Mouse (Mus musculus): Measurements from ENCODE around the gene Hist1h2bn.

Gene Hist1h2bn

DNA sequence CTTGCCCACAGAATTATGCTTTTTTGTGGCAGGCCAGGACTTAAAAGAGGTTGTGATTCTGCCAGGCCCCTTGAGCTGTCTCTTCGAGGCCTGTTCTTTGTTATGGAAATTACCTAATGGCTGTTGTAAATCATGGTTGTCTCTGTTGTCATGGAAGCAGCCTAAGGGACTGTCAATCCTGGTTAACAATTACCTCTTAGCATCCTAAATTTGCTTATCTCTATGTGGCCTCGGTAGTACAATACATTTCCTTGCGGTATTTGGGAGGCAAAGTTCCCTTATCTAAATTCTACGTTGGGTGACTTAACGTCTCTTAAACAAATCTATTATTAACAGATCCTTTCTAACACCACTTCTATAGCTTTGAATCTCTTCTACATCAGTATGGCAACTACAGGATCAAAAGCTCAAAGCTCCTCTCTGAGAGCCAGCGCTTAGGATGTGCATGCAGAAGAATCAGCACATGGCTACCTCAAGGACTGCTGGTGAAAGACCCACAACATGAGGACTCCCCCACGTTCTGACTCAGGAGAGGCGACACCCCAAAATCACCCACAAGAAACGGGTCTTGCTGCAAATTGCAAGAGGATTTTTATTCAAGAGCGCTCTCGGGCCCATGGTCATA is 25.9 kb upstream of the Hist1h2bn start:
- DNase-seq (ENCODE audit: low spot score): no peak

DNA sequence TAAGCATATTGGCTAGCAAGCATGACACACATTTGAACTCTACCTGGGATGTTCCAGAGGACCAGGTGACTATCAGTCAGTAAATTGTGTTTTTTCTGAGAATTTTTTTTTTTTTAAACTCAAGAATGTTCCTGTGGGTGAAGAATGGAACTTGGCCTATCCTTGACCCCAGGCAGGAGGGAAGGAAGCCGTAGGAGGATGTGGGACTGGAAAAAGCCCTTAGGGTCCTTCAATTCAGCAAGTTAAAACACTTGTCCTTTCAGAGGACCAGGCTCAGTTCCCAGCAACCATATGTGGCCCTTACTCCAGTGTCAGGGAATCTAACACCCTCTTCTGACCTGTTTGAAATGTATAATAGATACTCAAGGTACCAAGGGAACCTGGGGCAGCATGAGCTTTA is 24.4 kb upstream of the Hist1h2bn start:
- no peak for DNase-seq (ENCODE audit: low spot score)

DNA sequence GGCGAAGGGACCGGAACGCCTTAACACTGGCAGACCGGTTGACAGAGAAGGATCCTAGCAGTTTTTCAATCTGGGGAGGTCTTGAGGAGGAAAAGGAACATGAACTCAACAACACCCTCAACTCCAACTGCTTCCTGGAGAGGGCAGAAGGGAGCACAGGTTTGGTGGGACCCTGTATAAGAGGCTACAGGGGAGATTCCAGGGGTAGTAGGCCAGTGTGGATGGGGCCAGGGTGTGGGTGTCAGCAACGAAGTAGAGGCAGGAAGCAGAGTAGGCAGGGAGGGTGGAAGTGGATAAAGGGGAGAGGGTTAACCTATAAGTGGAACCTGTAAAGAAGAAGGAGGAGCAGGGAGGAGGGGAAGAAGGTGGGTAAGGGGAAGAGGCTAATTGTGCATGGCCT is 20.5 kb upstream of the Hist1h2bn start:
- no peak for DNase-seq (ENCODE audit: low spot score)

DNA sequence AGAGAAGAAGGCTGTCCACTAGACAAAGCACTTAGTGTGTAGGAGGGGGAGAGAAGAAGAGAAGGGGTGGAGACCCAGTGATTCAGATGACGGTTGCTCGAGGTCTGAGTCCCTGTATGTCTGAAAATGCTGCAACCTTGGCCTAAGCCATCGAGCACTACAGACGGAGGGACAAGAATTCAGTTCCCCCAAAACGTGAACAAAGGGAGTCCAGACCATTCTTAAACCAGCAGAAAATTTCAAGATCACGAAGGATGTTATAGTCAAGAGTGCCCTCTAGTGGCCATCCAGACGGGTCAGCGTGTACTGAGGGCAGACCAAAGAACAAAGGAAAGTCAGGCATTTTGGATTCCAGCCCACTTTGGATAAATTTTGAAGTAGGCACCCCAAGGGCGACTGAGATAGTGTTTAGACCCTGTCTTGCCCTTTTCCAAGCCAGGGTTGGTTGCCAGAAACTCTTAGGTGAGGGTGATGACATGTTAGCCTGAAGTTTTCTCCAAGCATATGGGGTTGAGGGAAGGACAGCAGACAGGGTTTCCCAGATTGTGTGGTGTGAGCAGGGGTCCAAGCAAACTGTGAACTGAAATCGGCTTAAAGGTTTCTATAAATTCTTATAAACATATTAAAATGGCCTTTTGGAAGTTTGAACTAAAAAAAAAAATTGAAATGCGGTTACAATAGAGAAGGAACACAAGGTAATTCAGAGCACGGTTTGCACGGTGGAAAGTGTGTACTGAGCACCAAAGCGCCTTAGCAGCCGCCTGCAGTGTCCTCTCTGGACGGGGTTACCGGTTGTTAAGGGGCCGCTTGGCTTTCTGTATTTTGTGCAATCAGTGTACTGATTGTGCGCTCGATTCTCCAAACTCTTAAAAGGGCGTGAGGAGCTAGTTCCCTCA is 19.7 kb upstream of the Hist1h2bn start:
- peak; percentile 77 for DNase-seq (ENCODE audit: low spot score)

DNA sequence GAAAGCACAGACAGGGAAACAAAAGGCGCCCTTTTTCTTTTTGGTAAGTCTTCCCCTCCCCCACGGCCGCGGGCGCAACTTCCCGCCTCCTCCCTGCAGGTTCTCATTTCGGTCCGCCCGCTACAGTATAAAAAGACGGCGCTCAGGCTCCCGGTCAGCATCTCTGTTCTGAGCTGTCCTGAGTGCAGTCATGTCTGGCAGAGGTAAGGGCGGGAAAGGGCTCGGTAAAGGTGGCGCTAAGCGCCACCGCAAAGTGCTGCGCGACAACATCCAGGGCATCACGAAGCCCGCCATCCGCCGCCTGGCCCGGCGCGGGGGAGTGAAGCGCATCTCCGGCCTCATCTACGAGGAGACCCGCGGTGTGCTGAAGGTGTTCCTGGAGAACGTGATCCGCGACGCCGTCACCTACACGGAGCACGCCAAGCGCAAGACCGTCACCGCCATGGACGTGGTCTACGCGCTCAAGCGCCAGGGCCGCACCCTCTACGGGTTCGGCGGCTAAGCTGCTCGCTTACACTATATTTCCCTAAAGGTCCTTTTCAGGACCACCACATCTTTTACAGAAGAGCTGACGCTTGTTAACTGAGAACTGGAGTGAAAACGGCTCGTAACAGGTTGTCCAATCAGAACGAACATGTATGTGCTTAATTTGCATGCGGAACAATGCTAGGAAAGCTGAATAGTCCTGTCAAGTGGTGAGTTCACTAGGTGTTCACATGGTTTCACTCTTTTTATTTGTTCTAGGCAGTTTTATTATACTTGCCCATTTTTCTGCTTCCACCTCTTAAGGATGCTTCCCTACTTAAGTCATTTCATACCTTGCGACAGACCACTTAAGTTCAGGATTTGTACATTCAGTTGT is 18.8 kb upstream of the Hist1h2bn start, which contains the start of gene Hist1h4j:
Gene Hist1h4j (plus strand): TSS at position 159 of the 862 bp plus-strand sequence.
- peak; percentile 82 for DNase-seq (ENCODE audit: low spot score)

DNA sequence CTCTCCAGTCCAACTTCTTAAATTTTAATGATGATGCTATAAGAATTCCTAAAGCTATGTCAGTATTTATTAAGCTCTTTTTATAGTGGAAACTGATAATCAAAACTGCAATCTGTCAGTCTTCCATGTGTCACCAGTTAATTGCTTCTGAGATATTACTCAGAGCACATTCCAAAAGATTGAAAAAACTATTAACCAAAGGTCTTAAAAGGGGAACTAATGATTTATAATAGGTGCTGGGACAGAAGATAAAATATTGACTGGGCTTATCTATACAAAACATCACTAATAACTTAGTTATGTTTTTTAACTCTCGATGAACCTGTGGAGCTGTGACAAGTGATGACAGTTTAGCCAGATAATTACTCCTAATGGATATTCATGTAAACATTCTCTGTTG is 8.9 kb upstream of the Hist1h2bn start:
- DNase-seq (ENCODE audit: low spot score): no peak

DNA sequence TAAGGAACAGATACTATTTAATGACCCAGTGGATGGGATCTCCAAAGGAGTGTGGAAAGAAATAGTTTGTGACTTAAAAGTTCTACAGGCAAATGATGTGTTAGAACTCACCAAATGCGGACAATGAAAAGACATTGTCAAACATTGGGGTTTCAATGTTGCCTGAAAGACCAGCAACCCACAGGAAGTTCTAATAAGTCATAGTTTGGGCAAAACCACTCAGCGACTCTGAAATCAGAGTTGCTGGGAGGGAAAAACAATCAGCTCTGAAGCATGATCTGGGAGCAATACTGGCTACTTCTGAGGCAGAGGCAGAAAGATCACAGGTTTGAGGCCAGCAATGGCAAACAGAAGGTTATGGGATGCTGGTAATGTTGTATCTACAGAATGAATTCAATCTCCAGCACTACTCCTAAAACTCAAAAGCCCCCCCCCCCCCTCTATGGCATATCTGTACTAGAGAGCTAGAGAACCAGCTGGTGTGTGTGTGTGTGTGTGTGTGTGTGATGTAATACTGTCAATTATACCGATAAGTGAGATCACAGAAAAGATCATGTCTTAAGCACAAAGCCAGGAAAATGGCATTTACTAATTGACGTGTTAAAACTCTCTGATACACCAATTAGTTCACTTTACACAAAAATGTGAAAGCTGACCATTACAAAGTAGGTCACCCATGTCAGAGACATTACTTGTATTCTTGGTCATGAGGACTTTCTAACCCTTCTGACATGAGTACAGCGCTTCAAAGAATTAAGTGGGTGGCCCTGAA is 4.3 kb upstream of the Hist1h2bn start:
- DNase-seq (ENCODE audit: low spot score): no peak

DNA sequence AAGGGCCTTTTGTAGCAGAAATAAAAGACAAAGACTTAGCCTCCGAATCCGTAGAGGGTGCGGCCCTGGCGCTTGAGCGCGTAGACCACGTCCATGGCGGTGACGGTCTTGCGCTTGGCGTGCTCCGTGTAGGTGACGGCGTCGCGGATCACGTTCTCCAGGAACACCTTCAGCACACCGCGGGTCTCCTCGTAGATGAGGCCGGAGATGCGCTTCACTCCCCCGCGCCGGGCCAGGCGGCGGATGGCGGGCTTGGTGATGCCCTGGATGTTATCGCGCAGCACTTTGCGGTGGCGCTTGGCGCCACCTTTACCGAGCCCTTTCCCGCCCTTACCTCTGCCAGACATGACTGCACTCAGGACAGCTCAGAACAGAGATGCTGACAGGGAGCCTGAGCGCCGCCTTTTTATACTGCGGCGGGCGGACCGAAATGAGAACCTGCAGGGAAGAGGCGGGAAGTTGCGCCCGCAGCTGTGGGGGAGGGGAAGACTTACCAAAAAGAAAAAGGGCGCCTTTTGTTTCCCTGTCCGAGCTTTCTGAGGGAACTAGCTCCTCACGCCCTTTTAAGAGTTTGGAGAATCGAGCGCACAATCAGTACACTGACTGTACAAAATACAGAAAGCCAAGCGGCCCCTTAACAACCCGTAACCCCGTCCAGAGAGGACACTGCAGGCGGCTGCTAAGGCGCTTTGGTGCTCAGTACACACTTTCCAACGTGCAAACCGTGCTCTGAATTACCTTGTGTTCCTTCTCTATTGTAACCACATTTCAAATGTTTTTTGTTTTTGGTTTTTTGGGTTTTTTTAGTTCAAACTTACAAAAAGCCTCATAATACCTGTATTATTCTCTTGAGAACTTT is 3.5 kb upstream of the Hist1h2bn start, which contains the start of gene Hist1h4k:
Gene Hist1h4k (minus strand): TSS at position 347 of the 859 bp plus-strand sequence.
- DNase-seq (ENCODE audit: low spot score): peak; percentile 93

DNA sequence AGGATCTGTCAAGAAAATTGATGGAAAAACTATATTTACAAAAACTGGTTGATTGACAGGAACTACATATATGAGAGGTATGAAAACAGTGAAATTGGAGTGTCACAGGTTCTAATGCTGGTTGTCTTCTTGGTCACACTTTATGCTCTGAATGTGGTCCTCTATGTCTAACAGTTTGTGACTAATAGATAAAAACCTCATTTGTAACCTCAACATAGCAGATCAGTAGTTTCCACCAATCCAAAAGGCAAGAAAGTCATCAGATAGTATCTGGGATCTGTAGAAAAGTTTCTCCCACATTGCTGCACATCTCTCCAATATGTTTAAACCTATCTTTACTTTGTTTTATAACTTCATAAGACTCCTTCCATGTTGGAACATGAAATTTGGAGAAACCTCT is 2.5 kb upstream of the Hist1h2bn start:
- DNase-seq (ENCODE audit: low spot score): no peak

DNA sequence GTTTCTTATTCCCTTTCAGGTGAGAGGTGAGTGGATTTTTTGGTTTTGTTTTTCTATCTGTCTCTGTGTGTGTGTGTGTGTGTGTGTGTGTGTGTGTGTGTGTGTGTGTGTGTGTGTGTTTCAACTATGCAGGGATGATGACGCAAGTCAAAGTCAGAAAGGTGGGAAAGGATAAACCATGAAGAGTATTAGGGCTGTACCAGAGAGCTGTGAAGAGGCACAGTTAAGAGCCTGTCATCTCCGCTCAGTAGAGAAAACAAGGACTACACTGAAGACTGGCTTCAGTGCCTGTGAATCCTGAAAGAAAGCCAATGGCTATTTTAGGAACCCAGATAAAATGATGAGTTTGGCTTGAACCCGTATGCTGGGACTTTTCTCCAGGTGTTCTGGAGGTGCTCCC is 2.1 kb upstream of the Hist1h2bn start:
- no peak for DNase-seq (ENCODE audit: low spot score)

DNA sequence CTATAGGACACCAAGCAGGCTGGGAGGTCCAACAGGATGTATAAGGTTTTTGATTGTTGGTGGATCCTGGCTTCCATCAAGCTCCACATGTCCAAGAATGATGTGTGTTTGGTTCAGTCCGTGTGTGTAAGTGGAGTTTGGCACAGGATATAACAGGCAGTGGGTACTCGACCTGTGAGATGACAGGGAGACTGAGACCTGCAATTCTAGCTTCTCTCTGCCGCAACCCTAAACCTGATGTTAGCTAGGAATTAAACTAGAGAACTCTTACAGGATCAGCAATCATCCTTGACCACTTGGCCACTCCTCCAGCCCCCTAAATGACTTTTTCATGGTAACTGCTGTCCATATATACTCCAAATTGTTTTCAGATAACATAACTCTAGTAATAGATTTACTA is 1.6 kb upstream of the Hist1h2bn start:
- DNase-seq (ENCODE audit: low spot score): no peak

DNA sequence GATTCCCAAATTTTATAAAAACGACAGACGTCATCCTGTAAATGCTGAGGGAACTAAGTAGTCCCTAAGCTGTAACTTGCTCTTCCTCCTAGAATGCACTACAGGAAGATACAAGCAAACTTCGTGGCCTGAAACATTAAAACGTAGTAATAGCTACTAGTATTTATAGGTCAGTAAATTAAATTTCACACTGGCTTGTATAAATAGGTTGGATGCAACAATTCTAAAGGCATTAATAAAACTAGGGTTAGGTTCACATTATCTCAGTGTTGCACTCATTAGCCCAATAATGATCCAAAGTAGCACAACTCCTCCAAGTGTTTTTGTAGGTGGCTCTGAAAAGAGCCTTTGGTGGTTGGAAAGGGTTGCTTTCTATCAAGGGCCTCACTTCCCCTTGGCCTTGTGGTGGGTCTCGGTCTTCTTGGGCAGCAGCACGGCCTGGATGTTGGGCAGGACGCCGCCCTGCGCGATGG is 836 bp upstream of the Hist1h2bn start:
- no peak for DNase-seq (ENCODE audit: low spot score)

DNA sequence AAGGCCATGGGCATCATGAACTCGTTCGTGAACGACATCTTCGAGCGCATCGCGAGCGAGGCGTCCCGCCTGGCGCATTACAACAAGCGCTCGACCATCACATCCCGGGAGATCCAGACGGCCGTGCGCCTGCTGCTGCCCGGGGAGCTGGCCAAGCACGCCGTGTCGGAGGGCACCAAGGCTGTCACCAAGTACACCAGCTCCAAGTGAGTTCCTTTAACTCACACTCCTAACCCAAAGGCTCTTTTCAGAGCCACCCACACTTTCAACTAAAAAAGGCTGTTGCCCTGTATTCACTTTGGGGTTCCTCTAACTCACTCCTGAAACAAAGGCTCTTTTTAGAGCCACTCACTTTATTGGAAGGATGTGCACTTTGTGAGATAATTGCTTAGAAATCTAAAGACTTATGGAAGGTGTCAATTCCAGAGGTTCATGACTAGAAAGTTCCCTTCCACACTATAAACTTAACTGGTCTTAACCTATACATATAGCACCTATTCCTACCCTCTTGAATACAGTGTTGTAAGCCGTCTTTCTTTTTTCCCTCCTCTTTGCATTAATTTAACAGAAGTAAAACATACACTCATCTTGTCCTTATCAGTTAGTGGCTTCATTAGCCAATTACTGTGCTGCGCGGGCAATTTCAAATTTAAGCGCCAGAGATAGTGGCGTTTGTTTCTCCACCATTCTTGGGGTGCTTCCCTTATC is 525 bp downstream of the Hist1h2bn start:
- peak; percentile 19 for DNase-seq (ENCODE audit: low spot score)

DNA sequence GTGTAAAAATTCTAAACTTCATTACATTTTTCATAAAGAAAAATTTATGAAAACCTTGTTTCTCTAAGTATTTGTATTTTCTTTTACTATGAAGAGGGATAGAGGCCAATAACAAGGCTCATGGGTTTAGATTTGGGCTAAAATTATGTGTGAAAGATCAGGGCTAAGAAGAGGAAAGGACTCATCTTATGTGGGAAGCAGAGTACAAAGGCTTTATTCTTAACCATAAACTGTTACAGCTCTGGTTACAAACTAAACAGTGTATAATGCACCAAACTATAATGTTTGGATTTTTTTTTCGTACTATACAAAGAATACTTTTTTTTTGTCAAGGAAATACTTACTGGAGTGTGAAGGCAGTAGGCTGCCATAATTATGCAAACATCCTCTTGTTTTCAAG is 1.8 kb downstream of the Hist1h2bn start:
- DNase-seq (ENCODE audit: low spot score): no peak

DNA sequence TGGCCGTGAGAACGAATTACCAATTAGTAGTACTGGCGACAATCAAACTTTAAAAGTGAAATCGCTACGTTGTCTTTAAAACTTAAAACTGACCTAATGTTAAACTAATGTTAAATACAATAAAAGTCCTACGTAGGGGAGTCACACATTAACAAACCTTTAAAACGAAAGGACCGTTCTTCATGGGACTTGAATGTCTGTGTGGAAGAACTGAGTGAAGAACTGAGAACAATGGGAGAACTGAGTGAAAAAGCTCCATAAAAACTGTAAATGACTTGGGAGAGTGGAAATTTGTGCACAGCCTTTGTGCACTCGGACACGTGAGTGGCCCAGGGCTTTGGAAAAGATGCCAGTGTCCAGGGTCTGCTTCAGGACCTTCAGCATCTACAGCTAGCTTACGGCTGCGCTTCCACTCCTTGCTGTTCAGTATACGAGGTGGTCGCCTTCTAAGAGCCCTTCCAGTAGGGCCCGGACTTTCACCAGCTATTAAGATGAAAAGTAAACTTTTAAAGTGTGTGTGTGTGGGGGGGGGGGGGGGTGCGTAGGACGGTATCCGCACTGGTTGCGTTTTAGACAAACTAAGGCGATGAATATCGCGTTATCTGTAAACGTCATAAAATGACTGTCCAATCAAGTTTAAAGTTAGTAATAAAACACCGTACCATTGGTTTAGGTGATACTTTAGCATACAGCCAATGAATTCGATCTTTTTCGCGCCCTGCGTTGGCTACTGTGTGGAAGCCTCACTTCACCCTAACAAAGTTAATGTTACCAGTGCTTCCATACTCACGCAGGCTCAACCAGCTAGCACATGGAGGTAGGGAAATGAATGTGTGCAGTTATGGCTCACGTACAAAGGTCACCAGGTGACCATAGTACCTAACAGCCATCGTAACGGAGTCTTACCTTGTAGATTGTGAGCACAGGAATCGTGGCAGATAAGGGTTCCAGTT is 25.2 kb downstream of the Hist1h2bn start:
- peak; percentile 69 for DNase-seq (ENCODE audit: low spot score)

DNA sequence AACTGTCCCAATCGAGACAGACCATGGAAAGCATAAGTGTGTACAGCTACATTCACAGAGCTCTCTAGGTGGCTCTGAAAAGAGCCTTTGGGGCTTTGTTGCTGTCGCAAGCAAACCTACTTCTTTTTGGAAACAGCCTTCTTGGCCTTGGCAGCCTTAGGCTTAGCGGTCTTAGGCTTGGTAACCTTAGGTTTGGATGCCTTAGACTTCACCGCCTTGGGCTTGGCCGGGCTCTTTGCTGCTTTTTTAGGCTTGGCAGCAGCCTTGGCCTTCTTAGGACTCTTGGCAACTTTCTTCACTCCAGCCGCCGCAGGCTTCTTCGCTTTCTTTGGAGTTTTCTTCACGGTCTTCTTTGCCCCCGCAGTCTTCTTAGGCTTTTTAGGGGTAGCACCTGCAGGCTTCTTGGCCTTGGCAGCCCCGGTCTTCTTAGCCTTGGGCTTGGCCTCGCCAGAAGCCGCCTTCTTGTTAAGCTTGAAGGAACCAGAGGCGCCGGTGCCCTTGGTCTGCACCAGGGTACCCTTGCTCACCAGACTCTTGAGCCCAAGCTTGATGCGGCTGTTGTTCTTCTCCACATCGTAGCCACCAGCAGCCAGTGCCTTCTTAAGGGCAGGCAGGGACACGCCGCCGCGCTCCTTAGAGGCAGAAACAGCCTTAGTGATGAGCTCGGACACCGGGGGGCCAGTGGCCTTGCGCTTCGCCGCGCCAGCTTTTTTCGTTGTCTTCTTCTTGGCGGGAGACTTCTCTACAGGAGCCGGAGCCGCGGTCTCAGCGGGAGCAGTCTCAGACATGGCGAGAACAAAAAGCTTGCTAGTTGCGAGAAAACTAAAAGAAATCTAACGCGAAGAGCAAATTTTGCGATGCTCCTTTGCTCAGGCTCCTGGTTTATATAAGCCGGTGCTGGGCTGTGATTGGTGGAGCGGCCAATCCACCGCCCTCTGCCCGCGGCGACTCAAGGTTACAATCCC is 26.1 kb downstream of the Hist1h2bn start, which contains the start of gene Hist1h1b:
Gene Hist1h1b (minus strand): TSS at position 859 of the 965 bp plus-strand sequence.
- peak; percentile 73 for DNase-seq (ENCODE audit: low spot score)

DNA sequence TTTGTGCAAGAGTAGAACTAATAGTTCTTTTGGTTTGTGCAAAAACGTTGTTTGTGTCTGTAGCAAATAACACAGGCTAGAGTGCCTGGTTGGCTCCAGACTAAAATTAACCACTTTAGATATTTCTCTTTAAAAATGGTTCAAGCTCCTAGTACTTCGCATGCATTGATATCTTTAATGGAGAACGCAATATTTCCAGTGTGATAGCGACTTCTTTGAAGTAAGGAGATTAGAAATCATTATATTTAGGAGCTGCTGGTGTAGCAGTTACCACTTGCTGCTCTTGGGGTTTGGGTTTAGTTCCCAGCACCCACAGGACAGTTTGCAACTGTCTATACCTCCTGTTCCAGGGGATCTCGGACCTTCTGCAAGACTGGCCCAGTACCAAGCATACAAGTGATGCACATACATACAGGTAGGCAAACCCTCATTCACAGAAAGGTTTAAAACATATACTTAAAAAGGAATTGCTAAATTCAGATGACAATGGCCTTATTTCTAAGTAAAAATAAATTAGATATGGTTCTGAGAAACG is 27.2 kb downstream of the Hist1h2bn start:
- no peak for DNase-seq (ENCODE audit: low spot score)
